Mouse (Mus musculus) kidney, adult 2 months (tissue): ENCODE results near the gene Wbp2. TPM values are rescaled to one million over a fixed set of nuclear protein-coding genes. Genes with fewer than 3 reads are reported as not detected.

ENCODE experiments used
- DNase-seq: peaks from one replicate; pipeline ENCODE4 v3.0.0; 2021
- H3K27ac ChIP-seq: fragments of 200-500 bp; 2 replicates; pipeline ENCODE4 v1.5.1; 2012; ENCODE audit warnings: low read depth, low read length, control low read depth, inconsistent platforms; ENCODE audit not compliant: insufficient read depth
- H3K27me3 ChIP-seq: fragments of 200-500 bp; replicated peaks from 2 replicates; pipeline ENCODE4 v1.6.1; 2012; ENCODE audit warnings: mild to moderate bottlenecking, moderate library complexity, low read length, inconsistent platforms; ENCODE audit not compliant: control insufficient read depth, insufficient read depth
- H3K36me3 ChIP-seq: fragments of 200-500 bp; 2 replicates; pipeline ENCODE4 v1.6.1; 2012; ENCODE audit warnings: mild to moderate bottlenecking, moderate library complexity, low read length, inconsistent platforms; ENCODE audit not compliant: control insufficient read depth, insufficient read depth
- H3K4me1 ChIP-seq: fragments of 200-500 bp; 2 replicates; pipeline ENCODE4 v1.6.1; 2011; ENCODE audit warnings: low read length; ENCODE audit not compliant: control insufficient read depth, insufficient read depth
- H3K4me3 ChIP-seq: fragments of 200-500 bp; 2 replicates; pipeline ENCODE4 v1.5.1; 2011; ENCODE audit warnings: mild to moderate bottlenecking, low read depth, low read length, control low read depth; ENCODE audit not compliant: insufficient read depth
- CTCF ChIP-seq: fragments of 200-500 bp; conservative IDR thresholded peaks from 2 replicates; pipeline ENCODE4 v1.5.1; 2011; ENCODE audit warnings: low read depth, mild to moderate bottlenecking, control low read depth, low read length, moderate library complexity, mixed read lengths; ENCODE audit not compliant: insufficient read depth, insufficient read length
- POLR2A ChIP-seq: fragments of 200-500 bp; IDR thresholded peaks from one replicate; pipeline ENCODE4 v1.6.1; 2011; ENCODE audit warnings: low read depth, low read length, control low read depth
- WGBS: fragments of 180-500 bp; shearing (Covaris S2); methylation state at CpG from one replicate; pipeline ENCODE4 v1.1.7; 2018; 5-methylcytosine and 5-hydroxymethylcytosine counted together
- polyA plus RNA-seq: library from polyadenylated mRNA; depleted of rRNA; stranded (reverse); fragments of >200 nt; gene quantifications from 2 replicates; pipeline ENCODE4 v1.2.3, GENCODE M21; 2012

Gene Wbp2
- polyA plus RNA-seq, 1 experiment: 392 TPM

DNA sequence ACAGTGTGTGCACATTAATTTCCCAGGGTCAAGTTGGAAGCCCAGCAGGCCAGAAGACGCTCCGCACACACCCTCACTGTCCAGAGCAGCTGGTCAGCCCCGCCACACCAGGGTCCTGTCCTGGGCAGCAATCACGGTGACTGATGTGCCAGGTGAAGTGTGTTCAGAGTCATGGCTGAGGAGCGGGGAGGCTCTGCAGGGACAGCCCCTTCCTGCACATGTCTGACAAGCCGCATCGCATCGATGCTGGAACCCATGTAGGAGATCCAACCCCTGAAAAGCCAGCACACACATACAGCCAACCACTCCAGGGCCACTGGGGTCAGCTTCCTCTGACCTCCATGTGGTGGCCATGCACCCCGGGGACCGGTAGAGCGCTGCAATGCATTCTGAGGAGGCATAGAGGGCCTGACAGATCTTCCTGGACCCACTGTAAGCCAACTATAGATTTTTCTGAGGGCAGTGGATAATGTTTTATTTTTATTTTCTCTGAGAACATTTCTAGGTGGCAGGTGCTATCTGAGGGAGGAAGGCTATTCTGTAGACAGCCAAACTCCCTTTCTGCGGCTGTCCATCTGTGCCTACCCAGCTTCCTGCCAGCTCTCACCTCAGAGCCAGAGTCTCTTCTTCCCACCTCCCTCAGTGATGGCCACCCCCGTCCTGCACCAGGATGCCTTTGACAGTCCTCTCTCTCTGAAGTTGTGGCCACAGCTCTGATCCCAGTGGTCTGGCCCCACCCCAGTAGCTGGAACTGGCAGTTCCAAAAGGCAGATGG lies 25.0 kb downstream of the Wbp2 start:
- Histone ChIP-seq H3K36me3 (no peaks in the 10 kb centered on the region), H3K4me1 (no peaks in the 10 kb centered on the region), H3K27me3 (no peaks in the 10 kb centered on the region), H3K4me3 (no peak overlapping the region), H3K27ac (no peak overlapping the region)
- no peak for TF ChIP-seq POLR2A
- TF ChIP-seq CTCF: no peak
- DNase-seq: no peak
- 84% methylated on average over 13 of the region's 13 CpGs for WGBS

DNA sequence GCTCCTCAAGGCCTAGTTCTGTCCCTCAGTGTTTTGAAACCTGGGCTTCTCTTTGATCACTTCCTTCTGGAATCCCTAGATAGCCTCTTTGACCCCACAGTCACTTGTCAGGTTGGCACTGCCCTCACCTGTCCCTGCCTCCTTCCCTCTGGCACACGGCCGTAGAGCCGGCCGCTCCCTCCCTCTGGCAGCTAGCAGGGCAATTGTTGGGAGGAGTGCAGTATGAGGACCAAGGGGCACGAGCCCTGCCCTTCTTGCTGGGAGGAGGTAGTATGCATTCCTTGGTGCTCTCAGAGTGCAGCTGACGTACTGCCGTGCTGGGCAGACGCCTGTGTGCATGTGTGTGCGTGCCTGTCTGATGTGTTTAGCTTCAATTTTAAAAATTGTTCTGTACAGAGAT lies 26.2 kb downstream of the Wbp2 start:
- WGBS: 82% methylated on average over 9 of the region's 9 CpGs
- H3K27me3 ChIP-seq: no peaks in the 10 kb centered on the region
- no peaks in the 10 kb centered on the region; the same call in 1 of the 2 replicates for H3K36me3 ChIP-seq
- no peak overlapping the region for H3K4me3 ChIP-seq
- no peak for TF ChIP-seq POLR2A
- TF ChIP-seq CTCF: no peak
- H3K4me1 ChIP-seq: no peaks in the 10 kb centered on the region
- DNase-seq: no peak
- H3K27ac ChIP-seq: no peak overlapping the region

DNA sequence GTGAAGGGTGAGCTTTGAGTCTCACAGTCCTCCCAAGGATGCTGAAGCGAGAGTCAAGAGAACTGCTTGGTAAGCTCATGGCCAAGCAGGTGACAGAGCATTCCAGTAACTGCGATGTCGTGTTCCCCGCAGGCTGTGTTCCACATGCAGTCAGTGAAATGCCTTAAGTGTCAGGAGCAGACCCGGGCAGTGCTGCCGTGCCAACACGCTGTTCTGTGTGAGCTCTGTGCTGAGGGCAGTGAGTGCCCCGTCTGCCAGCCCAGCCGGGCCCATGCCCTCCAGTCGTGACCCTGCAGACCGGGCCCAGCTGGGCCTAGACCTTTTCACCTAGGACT lies 27.1 kb downstream of the Wbp2 start:
- no peaks in the 10 kb centered on the region for H3K4me1 ChIP-seq
- H3K27me3 ChIP-seq: no peaks in the 10 kb centered on the region
- H3K36me3 ChIP-seq: no peaks in the 10 kb centered on the region; the same call in 1 of the 2 replicates
- 82% methylated on average over 11 of the region's 11 CpGs for WGBS
- H3K4me3 ChIP-seq: no peak overlapping the region
- TF ChIP-seq CTCF: no peak
- no peak for TF ChIP-seq POLR2A
- no peak for DNase-seq
- H3K27ac ChIP-seq: no peak overlapping the region

DNA sequence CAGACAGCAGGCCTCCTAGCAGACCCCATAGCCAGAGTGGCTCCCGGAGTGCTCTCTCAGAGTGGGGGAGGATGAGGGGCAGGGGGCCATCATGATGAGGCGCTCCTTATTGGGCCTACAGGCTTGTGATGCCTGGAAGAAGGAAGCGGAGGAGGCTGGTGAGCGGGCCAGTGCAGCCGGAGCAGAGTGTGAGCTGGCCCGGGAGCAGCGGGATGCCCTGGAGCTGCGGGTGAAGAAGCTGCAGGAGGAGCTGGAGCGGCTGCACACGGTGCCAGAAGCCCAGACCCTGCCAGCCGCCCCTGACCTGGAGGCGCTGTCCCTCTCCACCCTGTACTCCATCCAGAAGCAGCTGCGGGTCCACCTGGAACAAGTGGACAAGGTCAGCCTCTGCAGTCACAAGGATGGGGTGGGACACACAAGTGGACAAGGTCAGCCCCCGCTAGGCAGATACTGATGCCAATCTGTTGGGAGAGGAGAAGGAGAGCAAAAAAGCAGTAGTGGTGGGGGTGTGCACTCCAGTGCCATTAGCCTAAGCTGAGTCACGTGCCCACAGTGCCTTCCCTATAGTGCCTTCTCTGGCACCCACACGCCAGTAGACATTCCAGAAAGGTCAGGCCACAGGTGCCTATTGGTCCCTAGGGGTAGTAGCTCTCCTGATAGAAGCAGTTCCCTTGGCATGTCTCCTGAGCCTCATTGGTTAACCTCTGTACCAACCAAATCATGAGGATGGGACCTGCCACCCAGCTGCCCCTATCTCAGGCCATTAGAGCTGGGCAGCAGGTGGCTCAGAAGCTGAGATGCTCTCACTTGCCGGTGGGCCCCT lies 27.7 kb downstream of the Wbp2 start:
- DNase-seq: no peak
- Histone ChIP-seq H3K27me3 (no peaks in the 10 kb centered on the region), H3K27ac (no peak overlapping the region), H3K4me1 (no peaks in the 10 kb centered on the region), H3K36me3 (no peaks in the 10 kb centered on the region; the same call in 1 of the 2 replicates), H3K4me3 (no peak overlapping the region)
- TF ChIP-seq CTCF: no peak
- TF ChIP-seq POLR2A: no peak
- 90% methylated on average over 17 of the region's 17 CpGs for WGBS

DNA sequence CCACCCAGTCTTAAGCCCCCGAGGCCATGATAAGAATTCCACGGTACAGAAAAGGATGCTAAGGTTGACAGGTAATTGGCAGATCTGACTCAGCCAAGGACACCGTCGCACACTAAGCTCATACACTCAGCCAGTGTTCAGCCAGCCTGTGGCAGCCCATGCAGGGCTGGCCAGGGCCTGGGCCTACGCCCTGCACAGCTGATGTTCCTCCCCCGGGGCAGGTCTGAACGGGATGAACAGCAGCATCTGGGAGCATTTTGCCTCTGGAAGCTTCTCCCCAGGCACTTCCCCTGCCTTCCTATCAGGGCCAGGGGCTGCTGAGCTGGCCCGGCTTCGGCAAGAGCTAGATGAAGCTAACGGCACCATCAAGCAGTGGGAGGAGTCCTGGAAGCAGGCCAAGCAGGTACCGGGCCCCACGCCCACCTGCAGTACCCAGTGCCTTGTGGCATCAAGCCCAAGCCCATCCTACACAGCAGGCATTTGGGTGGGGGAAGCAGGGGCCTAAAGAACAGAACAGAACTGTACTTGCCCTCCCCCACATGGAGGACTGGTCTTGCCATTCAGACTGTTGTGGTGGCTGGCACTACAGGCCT lies 28.7 kb downstream of the Wbp2 start:
- Histone ChIP-seq H3K27me3 (no peaks in the 10 kb centered on the region), H3K4me3 (no peak overlapping the region), H3K36me3 (peaks cover 1% of the 10 kb centered on the region; the same call in 1 of the 2 replicates), H3K4me1 (no peaks in the 10 kb centered on the region), H3K27ac (no peak overlapping the region)
- 69% methylated on average over 12 of the region's 12 CpGs for WGBS
- TF ChIP-seq CTCF: no peak
- no peak for TF ChIP-seq POLR2A
- DNase-seq: no peak

DNA sequence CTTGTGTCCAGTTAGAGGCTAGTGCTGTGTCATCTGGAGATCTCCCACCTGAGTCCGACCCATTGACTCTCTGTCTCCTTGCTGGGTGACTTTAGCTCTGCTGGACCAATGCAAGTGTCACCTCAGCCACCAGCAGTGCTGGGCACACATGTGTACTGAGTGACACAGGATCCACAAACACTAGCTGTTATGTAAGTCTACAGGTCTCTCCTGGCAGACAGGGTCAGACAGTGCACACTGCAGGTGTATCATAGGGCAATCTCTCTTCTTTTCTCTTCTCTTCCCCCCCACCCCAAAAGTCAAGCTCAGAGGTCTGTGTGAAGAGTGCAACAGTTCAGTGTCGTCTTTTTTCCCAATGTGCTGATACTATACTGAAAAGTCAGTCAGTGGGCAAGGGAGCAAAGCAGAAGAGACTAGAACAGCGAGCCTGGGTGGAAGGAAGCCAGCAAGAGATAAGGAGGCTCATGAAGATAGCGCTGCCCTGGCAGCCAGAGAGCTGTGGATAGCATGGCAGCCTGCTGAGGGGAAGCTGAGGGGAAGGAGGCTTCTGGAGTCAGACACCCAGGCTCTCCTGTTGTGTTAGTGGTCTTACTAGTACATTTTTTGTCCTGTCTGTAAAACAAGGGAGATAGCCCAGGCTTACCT lies 29.4 kb downstream of the Wbp2 start:
- no peak overlapping the region for H3K4me3 ChIP-seq
- H3K27me3 ChIP-seq: no peaks in the 10 kb centered on the region
- H3K36me3 ChIP-seq: peaks cover 1% of the 10 kb centered on the region; the same call in 1 of the 2 replicates
- DNase-seq: no peak
- no peak overlapping the region for H3K27ac ChIP-seq
- 87% methylated on average over 4 of the region's 4 CpGs for WGBS
- TF ChIP-seq POLR2A (no peak), CTCF (no peak)
- H3K4me1 ChIP-seq: no peaks in the 10 kb centered on the region

DNA sequence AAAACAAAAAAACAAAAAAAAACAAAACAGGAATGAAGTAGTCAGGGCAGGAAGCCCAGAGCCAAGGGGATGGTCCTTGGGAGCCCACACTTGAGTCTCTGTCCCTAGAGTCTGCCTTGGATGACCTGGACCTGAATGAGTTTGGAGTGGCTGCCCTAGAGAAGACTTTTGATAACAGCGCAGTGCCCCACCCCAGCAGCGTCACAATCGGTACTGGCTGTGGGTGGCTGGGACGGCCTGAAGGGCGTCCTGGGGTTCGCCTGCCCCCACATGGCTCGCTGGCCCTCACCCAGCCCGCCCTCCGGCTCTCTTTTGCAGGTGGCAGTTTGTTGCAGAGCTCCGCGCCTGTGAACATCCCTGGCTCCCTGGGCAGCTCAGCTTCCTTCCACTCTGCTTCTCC lies 30.9 kb downstream of the Wbp2 start:
- Histone ChIP-seq H3K36me3 (peaks cover 1% of the 10 kb centered on the region; the same call in 1 of the 2 replicates), H3K27me3 (no peaks in the 10 kb centered on the region), H3K4me3 (no peak overlapping the region), H3K27ac (no peak overlapping the region), H3K4me1 (no peaks in the 10 kb centered on the region)
- TF ChIP-seq CTCF: no peak
- TF ChIP-seq POLR2A: no peak
- WGBS: 92% methylated on average over 11 of the region's 11 CpGs
- DNase-seq: no peak
